Comparison of ENCODE assay signal across 1 mouse cellular context in the genomic region with DNA sequence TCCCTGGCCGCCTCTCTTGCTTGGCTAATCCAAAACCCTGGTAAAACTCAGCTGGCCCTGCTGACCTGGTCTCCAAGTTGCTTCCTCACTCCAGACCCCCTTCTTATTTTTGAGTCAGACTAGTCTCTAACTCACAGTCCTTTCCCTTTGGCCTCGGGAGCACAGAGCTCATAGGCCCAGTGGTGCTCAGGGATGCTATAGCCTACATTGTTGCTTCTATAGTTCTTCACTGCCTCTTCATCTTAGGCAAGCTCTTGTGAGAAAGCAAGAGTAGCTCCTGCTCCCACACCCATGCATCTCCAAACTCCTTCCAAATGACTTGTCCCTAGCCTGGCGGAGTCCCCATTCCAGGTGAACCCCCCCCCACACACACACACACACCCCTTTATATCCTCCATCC.
TF ChIP-seq lines count a peak whose summit lies in the region.

No protein-coding gene starts in this region.

TF ChIP-seq in MEL, 35 proteins besides CTCF, POLR2A, EP300 and RAD21 (continued from another document):
- TF ChIP-seq CHD1 (IDR thresholded peaks at IDR 0.05; ENCODE audit: low read depth, low read length) (no peak), ZC3H11A (IDR thresholded peaks at IDR 0.05; ENCODE audit: low read depth, low read length) (no peak)
